Mouse (Mus musculus): ENCODE data around the gene Ralgds. TPM values are rescaled to one million over a fixed set of nuclear protein-coding genes. Genes with fewer than 3 reads are reported as not detected.

The Ralgds gene
- 55.9 and 63.0 TPM in 2 replicates for polyA plus RNA-seq (2014; fragmentation: Nextera tagmentation; extraction: Ambion mirVana)

GRCm38 (mm10) chr2:28512798-28513401 lies at the start of gene Ralgds:
Gene Ralgds (plus strand): TSS chr2:28513125.
- Histone ChIP-seq H3K36me3 (ENCODE audit: control insufficient read depth, insufficient read depth, low read length) (no peaks in the 10 kb centered on the region), H3K4me3 (ENCODE audit: low read depth, low read length) (peak within 1 kb of the TSS; percentile 81), H3K4me1 (replicated peaks; ENCODE audit: control insufficient read depth, insufficient read depth, low read length) (peaks cover 2% of the 10 kb centered on the region; the same call in 1 of the 2 replicates), H3K4me2 (replicated peaks; ENCODE audit: low read depth, low read length) (peak within 1 kb of the TSS; percentile 88), H3K9me3 (ENCODE audit: control insufficient read depth, low read length) (no peaks in the 10 kb centered on the region), H3K27me3 (ENCODE audit: control insufficient read depth, insufficient read depth, low read length) (no peaks in the 10 kb centered on the region), H3K27ac (ENCODE audit: low read depth, low read length) (peak within 1 kb of the TSS; percentile 91), H3K9ac (ENCODE audit: low read depth, low read length) (peak within 1 kb of the TSS; percentile 98)
- peak; percentile 84 for DNase-seq (ENCODE audit: low spot score)
- under 1% methylated on average over 48 of the region's 71 CpGs for WGBS
- ATAC-seq (ENCODE audit: low FRiP score) = peak; percentile 76

GRCm38 (mm10) chr2:28463919-28464318 lies 49.0 kb upstream of the Ralgds start:
- Histone ChIP-seq H3K36me3 (ENCODE audit: control insufficient read depth, insufficient read depth, low read length) (no peaks in the 10 kb centered on the region), H3K27me3 (ENCODE audit: control insufficient read depth, insufficient read depth, low read length) (no peaks in the 10 kb centered on the region), H3K4me1 (replicated peaks; ENCODE audit: control insufficient read depth, insufficient read depth, low read length) (peaks cover 9% of the 10 kb centered on the region; the same call in 1 of the 2 replicates), H3K9ac (ENCODE audit: low read depth, low read length) (no peak overlapping the region), H3K9me3 (ENCODE audit: control insufficient read depth, low read length) (no peaks in the 10 kb centered on the region), H3K4me2 (replicated peaks; ENCODE audit: low read depth, low read length) (no peak overlapping the region), H3K4me3 (ENCODE audit: low read depth, low read length) (no peak overlapping the region), H3K27ac (ENCODE audit: low read depth, low read length) (no peak overlapping the region)
- 29% methylated on average over 3 of the region's 3 CpGs for WGBS
- no peak for ATAC-seq (ENCODE audit: low FRiP score)
- peak; percentile 70 for DNase-seq (ENCODE audit: low spot score)

GRCm38 (mm10) chr2:28464919-28465318 lies 48.0 kb upstream of the Ralgds start:
- Histone ChIP-seq H3K9me3 (ENCODE audit: control insufficient read depth, low read length) (no peaks in the 10 kb centered on the region), H3K36me3 (ENCODE audit: control insufficient read depth, insufficient read depth, low read length) (peaks cover 5% of the 10 kb centered on the region; the same call in 1 of the 2 replicates), H3K27ac (ENCODE audit: low read depth, low read length) (no peak overlapping the region), H3K27me3 (ENCODE audit: control insufficient read depth, insufficient read depth, low read length) (no peaks in the 10 kb centered on the region), H3K4me3 (ENCODE audit: low read depth, low read length) (no peak overlapping the region), H3K4me2 (replicated peaks; ENCODE audit: low read depth, low read length) (no peak overlapping the region), H3K4me1 (replicated peaks; ENCODE audit: control insufficient read depth, insufficient read depth, low read length) (peaks cover 10% of the 10 kb centered on the region; the same call in 1 of the 2 replicates), H3K9ac (ENCODE audit: low read depth, low read length) (no peak overlapping the region)
- DNase-seq (ENCODE audit: low spot score) (no peak), ATAC-seq (ENCODE audit: low FRiP score) (no peak)
- WGBS = 81% methylated on average over 9 of the region's 9 CpGs

- ATAC-seq (ENCODE audit: low FRiP score) = peak; percentile 73
- peak within 1 kb of the TSS; percentile 47; the same call in 1 of the 2 replicates for H3K9ac ChIP-seq (ENCODE audit: low read depth, low read length)
- no peaks in the 10 kb centered on the region for H3K27me3 ChIP-seq (ENCODE audit: control insufficient read depth, insufficient read depth, low read length)
- no peaks in the 10 kb centered on the region for H3K9me3 ChIP-seq (ENCODE audit: control insufficient read depth, low read length)
- H3K4me1 ChIP-seq (replicated peaks; ENCODE audit: control insufficient read depth, insufficient read depth, low read length) = peaks cover 10% of the 10 kb centered on the region; the same call in 1 of the 2 replicates
- WGBS = 7% methylated on average over 25 of the region's 25 CpGs
- peaks cover 6% of the 10 kb centered on the region; the same call in 1 of the 2 replicates for H3K36me3 ChIP-seq (ENCODE audit: control insufficient read depth, insufficient read depth, low read length)
- H3K4me3 ChIP-seq (ENCODE audit: low read depth, low read length) = peak within 1 kb of the TSS; percentile 14; the same call in 1 of the 2 replicates
- peak within 1 kb of the TSS; percentile 38 for H3K4me2 ChIP-seq (replicated peaks; ENCODE audit: low read depth, low read length)
- DNase-seq (ENCODE audit: low spot score) = peak; percentile 79
- H3K27ac ChIP-seq (ENCODE audit: low read depth, low read length) = no peak within 1 kb of the TSS
These were observed 46.9 kb upstream of the Ralgds start, which contains the start of gene 1700007K13Rik for GRCm38 (mm10) chr2:28465836-28466518. Gene 1700007K13Rik (minus strand): TSS chr2:28466332.

DNA sequence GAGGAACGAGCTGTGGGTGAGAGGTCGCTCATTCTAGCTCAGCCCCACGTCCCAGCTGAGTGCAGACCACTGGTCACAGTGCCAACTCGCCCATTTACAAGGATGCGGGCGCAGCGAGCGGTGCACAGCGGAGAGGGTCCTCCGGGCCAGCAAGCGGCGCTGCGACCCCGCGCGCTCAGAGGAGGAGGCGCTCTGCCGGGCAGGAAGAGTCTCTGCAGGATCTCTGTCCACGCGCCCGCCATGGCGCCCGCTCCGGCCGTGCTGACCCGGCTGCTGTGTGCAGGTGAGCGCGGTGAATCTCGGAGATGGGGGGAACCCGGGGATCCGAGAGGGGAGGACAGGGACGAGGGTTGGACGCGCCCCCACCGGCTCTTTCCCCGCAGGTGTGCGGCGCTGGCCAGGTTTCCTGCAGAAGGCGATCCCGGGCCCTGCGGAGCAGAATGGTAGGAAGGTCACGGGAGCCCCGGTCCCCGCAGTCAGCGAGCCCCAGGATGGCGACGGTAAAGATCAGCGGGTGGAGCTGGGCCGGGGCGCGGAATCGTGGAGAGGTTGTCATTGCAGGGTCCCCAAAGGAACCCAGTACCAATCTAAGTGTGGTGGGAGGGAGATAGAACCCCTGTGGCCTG lies 45.0 kb upstream of the Ralgds start, which contains the start of gene Mrps2:
TSS of gene Mrps2 (plus strand) at position 207 of the 626 bp plus-strand sequence.
- no peaks in the 10 kb centered on the region for H3K9me3 ChIP-seq (ENCODE audit: control insufficient read depth, low read length)
- peak; percentile 93 for DNase-seq (ENCODE audit: low spot score)
- H3K9ac ChIP-seq (ENCODE audit: low read depth, low read length) = peak within 1 kb of the TSS; percentile 98
- peak within 1 kb of the TSS; percentile 97 for H3K4me3 ChIP-seq (ENCODE audit: low read depth, low read length)
- no peak within 1 kb of the TSS for H3K27ac ChIP-seq (ENCODE audit: low read depth, low read length)
- no peaks in the 10 kb centered on the region for H3K27me3 ChIP-seq (ENCODE audit: control insufficient read depth, insufficient read depth, low read length)
- WGBS = under 1% methylated on average over 52 of the region's 52 CpGs
- H3K4me2 ChIP-seq (replicated peaks; ENCODE audit: low read depth, low read length) = peak within 1 kb of the TSS; percentile 72
- peaks cover 10% of the 10 kb centered on the region; the same call in 1 of the 2 replicates for H3K4me1 ChIP-seq (replicated peaks; ENCODE audit: control insufficient read depth, insufficient read depth, low read length)
- peak; percentile 88 for ATAC-seq (ENCODE audit: low FRiP score)
- peaks cover 7% of the 10 kb centered on the region for H3K36me3 ChIP-seq (ENCODE audit: control insufficient read depth, insufficient read depth, low read length)

DNA sequence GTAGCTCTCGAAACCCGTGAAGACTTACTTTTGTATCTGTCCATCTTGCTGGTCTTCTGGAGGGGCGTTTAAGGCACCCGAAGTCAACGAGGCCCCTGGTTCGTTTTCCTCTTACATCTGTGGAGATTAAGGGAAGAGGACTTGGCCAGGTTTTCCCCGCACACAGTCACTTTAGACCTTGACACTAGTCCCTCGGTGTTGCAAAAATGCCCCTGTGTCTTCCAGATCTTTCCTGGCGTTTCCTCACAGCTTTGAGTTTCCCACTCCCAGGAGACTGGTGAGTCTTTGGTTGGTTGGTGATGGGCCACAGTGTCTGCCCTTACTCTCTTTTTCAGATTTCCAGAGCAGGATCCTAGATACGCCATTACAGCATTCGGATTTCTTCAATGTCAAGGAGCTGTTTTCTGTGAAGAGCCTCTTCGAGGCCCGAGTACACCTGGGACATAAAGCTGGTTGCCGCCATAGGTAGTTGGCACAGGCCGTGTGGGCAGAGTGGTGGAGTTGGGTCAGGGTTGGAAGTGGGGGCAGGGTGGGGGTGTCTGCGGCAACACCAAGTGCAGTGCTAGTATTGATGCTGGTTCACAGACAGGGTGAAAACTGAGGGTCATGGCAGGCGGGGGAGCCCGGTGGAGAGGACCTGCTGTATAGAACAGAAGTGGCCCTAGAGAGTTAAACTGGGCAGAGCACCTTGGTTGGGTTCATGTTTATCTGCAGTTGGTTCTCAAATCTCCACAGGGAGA lies 44.3 kb upstream of the Ralgds start:
- DNase-seq (ENCODE audit: low spot score) = peak; percentile 41
- no peak for ATAC-seq (ENCODE audit: low FRiP score)
- Histone ChIP-seq H3K9ac (ENCODE audit: low read depth, low read length) (peak overlapping the region; percentile 98), H3K4me1 (replicated peaks; ENCODE audit: control insufficient read depth, insufficient read depth, low read length) (peaks cover 10% of the 10 kb centered on the region; the same call in 1 of the 2 replicates), H3K36me3 (ENCODE audit: control insufficient read depth, insufficient read depth, low read length) (peaks cover 8% of the 10 kb centered on the region), H3K9me3 (ENCODE audit: control insufficient read depth, low read length) (no peaks in the 10 kb centered on the region), H3K27me3 (ENCODE audit: control insufficient read depth, insufficient read depth, low read length) (no peaks in the 10 kb centered on the region), H3K4me2 (replicated peaks; ENCODE audit: low read depth, low read length) (peak overlapping the region; percentile 72), H3K27ac (ENCODE audit: low read depth, low read length) (no peak overlapping the region), H3K4me3 (ENCODE audit: low read depth, low read length) (peak overlapping the region; percentile 97)
- WGBS = 58% methylated on average over 18 of the region's 18 CpGs

GRCm38 (mm10) chr2:28469461-28469860 lies 43.5 kb upstream of the Ralgds start:
- ATAC-seq (ENCODE audit: low FRiP score) (no peak), DNase-seq (ENCODE audit: low spot score) (no peak)
- H3K9ac ChIP-seq (ENCODE audit: low read depth, low read length) = no peak overlapping the region
- peaks cover 8% of the 10 kb centered on the region for H3K36me3 ChIP-seq (ENCODE audit: control insufficient read depth, insufficient read depth, low read length)
- H3K27ac ChIP-seq (ENCODE audit: low read depth, low read length) = no peak overlapping the region
- H3K27me3 ChIP-seq (ENCODE audit: control insufficient read depth, insufficient read depth, low read length) = no peaks in the 10 kb centered on the region
- H3K4me2 ChIP-seq (replicated peaks; ENCODE audit: low read depth, low read length) = no peak overlapping the region
- H3K4me1 ChIP-seq (replicated peaks; ENCODE audit: control insufficient read depth, insufficient read depth, low read length) = peaks cover 10% of the 10 kb centered on the region; the same call in 1 of the 2 replicates
- over 99% methylated on average over 14 of the region's 14 CpGs for WGBS
- no peak overlapping the region for H3K4me3 ChIP-seq (ENCODE audit: low read depth, low read length)
- no peaks in the 10 kb centered on the region for H3K9me3 ChIP-seq (ENCODE audit: control insufficient read depth, low read length)

GRCm38 (mm10) chr2:28470591-28470990 lies 42.3 kb upstream of the Ralgds start:
- no peak for DNase-seq (ENCODE audit: low spot score)
- H3K4me3 ChIP-seq (ENCODE audit: low read depth, low read length) = no peak overlapping the region
- H3K4me1 ChIP-seq (replicated peaks; ENCODE audit: control insufficient read depth, insufficient read depth, low read length) = peaks cover 10% of the 10 kb centered on the region; the same call in 1 of the 2 replicates
- H3K9ac ChIP-seq (ENCODE audit: low read depth, low read length) = no peak overlapping the region
- no peaks in the 10 kb centered on the region for H3K27me3 ChIP-seq (ENCODE audit: control insufficient read depth, insufficient read depth, low read length)
- no peak for ATAC-seq (ENCODE audit: low FRiP score)
- H3K9me3 ChIP-seq (ENCODE audit: control insufficient read depth, low read length) = no peaks in the 10 kb centered on the region
- WGBS = 92% methylated on average over 2 of the region's 2 CpGs
- H3K27ac ChIP-seq (ENCODE audit: low read depth, low read length) = no peak overlapping the region
- peaks cover 8% of the 10 kb centered on the region for H3K36me3 ChIP-seq (ENCODE audit: control insufficient read depth, insufficient read depth, low read length)
- no peak overlapping the region for H3K4me2 ChIP-seq (replicated peaks; ENCODE audit: low read depth, low read length)
